Mouse (Mus musculus): ENCODE data around the gene Slc12a7.

DNA sequence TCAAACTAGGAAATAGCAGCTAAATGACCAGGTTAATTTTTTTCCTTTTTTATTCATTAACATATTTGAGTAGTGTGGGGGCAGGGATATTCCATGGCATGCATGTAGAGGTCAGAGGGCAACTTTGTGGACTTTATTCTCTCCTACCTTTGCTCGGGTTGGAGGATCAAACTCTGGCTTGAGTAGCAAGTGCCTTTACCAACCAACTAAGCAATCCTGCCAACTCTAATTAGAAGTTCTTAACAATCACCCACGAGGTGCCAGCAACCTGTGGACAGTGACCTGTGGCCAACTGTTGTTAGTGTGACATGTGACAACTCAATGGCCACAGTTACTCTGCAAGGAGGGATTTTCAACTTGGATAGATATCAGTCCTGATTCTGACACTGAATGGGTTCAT, 24.0 kb downstream of the Slc12a7 start:
- TF ChIP-seq CTCF (IDR thresholded peaks at IDR 0.05; ENCODE audit: low read depth) (no peak), EP300 (IDR thresholded peaks at IDR 0.05; ENCODE audit: low read depth) (no peak)

All from heart, postnatal 0 days (tissue).